Mouse (Mus musculus) bone marrow, adult 2 months (tissue): ENCODE measurements around the gene Trak1.

Experiments used
- CTCF ChIP-seq: fragments of 200-500 bp; IDR thresholded peaks from 2 replicates; pipeline ENCODE4 v1.5.1; 2011; ENCODE audit warnings: low read length, control low read depth; ENCODE audit not compliant: control insufficient read depth, insufficient read depth
- POLR2A ChIP-seq: fragments of 200-500 bp; IDR thresholded peaks from 2 replicates; pipeline ENCODE4 v1.6.1; 2011; ENCODE audit warnings: low read depth, mild to moderate bottlenecking, control low read depth, low read length, borderline replicate concordance; ENCODE audit not compliant: control insufficient read depth

- TF ChIP-seq CTCF (no peak), POLR2A (no peak)
Measured at GRCm38 (mm10) chr9:121293187-121293586, 4.1 kb upstream of the Trak1 start.
